Mouse (Mus musculus) midbrain, embryonic 14.5 days (tissue): ENCODE data around the gene Unc93a2. TPM values are rescaled to one million over a fixed set of nuclear protein-coding genes. Genes with fewer than 3 reads are reported as not detected.
A peak's percentile ranks its signal among the peaks of the same experiment; 100 is the strongest.
"Not testable (repeated sequence)": the region's sequence is repeated elsewhere in the genome, so short reads cannot be mapped to it uniquely, and the experiment has no call there.

Source experiments
- ATAC-seq: fragments of 200-750 bp; cut with Nextera tagmentation; 2 replicates; pipeline ENCODE4 v1.8.0; 2017; ENCODE audit warnings: moderate number of reproducible peaks, moderate library complexity; ENCODE audit not compliant: low FRiP score, low TSS enrichment
- DNase-seq: peaks from one replicate; pipeline ENCODE4 v3.0.0-alpha.2; 2015
- H3K27ac ChIP-seq: fragments of 300-500 bp; sonication (generic); replicated peaks from 2 replicates; pipeline ENCODE4 v1.5.1; 2014; ENCODE audit warnings: mild to moderate bottlenecking, low read depth, low read length, moderate library complexity
- H3K27me3 ChIP-seq: fragments of 300-500 bp; sonication (generic); 2 replicates; pipeline ENCODE4 v1.6.1; 2014; ENCODE audit warnings: low read length, control low read depth, mixed read lengths; ENCODE audit not compliant: control insufficient read depth, insufficient read depth
- H3K36me3 ChIP-seq: fragments of 300-500 bp; sonication (generic); 2 replicates; pipeline ENCODE4 v1.6.1; 2014; ENCODE audit warnings: low read length, control low read depth; ENCODE audit not compliant: control insufficient read depth, insufficient read depth
- H3K4me1 ChIP-seq: fragments of 300-500 bp; sonication (generic); 2 replicates; pipeline ENCODE4 v1.6.1; 2014; ENCODE audit warnings: mild to moderate bottlenecking, antibody characterized with exemption, low read length, control low read depth; ENCODE audit not compliant: control insufficient read depth, insufficient read depth
- H3K4me2 ChIP-seq: fragments of 300-500 bp; sonication (generic); 2 replicates; pipeline ENCODE4 v1.6.1; 2014; ENCODE audit warnings: mild to moderate bottlenecking, low read length, moderate library complexity
- H3K4me3 ChIP-seq: fragments of 300-500 bp; sonication (generic); replicated peaks from 2 replicates; pipeline ENCODE4 v1.5.1; 2014; ENCODE audit warnings: low read depth, low read length
- H3K9ac ChIP-seq: fragments of 300-500 bp; sonication (generic); replicated peaks from 2 replicates; pipeline ENCODE4 v1.6.1; 2014; ENCODE audit warnings: mild to moderate bottlenecking, low read length, moderate library complexity
- H3K9me3 ChIP-seq: fragments of 300-500 bp; sonication (generic); 2 replicates; pipeline ENCODE4 v1.6.1; 2016; ENCODE audit warnings: low read length, control low read depth, mixed read lengths; ENCODE audit not compliant: control insufficient read depth
- WGBS: fragments of 180-500 bp; shearing (Covaris S2); extraction: QIAGEN DNeasy Blood & Tissue Kit; methylation state at CpG from one replicate; pipeline ENCODE4 v1.1.7; 2014; 5-methylcytosine and 5-hydroxymethylcytosine counted together
- polyA plus RNA-seq: library from polyadenylated mRNA; unstranded; fragments of >200 nt; fragmentation: Nextera tagmentation; extraction: Ambion mirVana; gene quantifications from 2 replicates; pipeline ENCODE4 v1.2.1, GENCODE M21; 2014

Unc93a2 gene
- polyA plus RNA-seq, 1 experiment from 2014 or later: not detected

- not testable (repeated sequence) for H3K4me1 ChIP-seq, H3K27ac ChIP-seq, H3K4me2 ChIP-seq, H3K4me3 ChIP-seq, ATAC-seq, DNase-seq, H3K9me3 ChIP-seq, H3K27me3 ChIP-seq, H3K36me3 ChIP-seq, H3K9ac ChIP-seq
- 89% methylated on average over 13 of the region's 13 CpGs for WGBS
These were observed 11.8 kb upstream of the Unc93a2 start for GRCm38 (mm10) chr17:7397079-7397478.

- H3K9me3 ChIP-seq, DNase-seq, H3K4me1 ChIP-seq, H3K4me2 ChIP-seq, ATAC-seq, H3K27ac ChIP-seq, H3K36me3 ChIP-seq, H3K4me3 ChIP-seq, H3K27me3 ChIP-seq, H3K9ac ChIP-seq: not testable (repeated sequence)
- WGBS: no CpG with 5 or more reads among the region's 2 CpGs
These were observed 11.0 kb upstream of the Unc93a2 start for GRCm38 (mm10) chr17:7396288-7396687.

- H3K9ac ChIP-seq, H3K4me2 ChIP-seq, H3K27ac ChIP-seq, H3K4me3 ChIP-seq, H3K36me3 ChIP-seq, DNase-seq, H3K27me3 ChIP-seq, H3K9me3 ChIP-seq, H3K4me1 ChIP-seq, ATAC-seq: not testable (repeated sequence)
- WGBS: 87% methylated on average over 6 of the region's 8 CpGs
These were observed 10.4 kb upstream of the Unc93a2 start for GRCm38 (mm10) chr17:7395671-7396070.

DNA sequence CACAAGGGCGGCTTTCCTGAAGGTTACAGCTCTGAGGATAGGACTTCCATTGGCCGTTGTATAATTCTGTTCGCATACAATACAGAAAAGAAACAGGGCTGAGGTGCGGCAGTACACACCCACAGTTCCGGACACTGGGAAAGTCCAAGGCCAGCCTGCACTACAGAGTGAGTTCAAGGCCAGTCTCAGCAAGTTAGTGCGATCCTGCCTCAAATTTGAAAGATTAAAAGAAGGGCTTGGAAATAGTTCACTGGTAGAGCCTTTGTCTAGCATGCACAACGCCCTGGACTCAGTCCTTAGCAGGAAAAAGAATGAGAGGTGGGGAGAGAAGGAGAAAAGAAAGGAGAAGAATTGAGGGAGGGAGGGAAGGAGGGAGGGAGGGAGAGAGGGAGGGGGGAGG lies 9.9 kb upstream of the Unc93a2 start:
- H3K9me3 ChIP-seq, H3K9ac ChIP-seq, H3K4me1 ChIP-seq, H3K36me3 ChIP-seq, H3K27ac ChIP-seq, H3K4me3 ChIP-seq, DNase-seq, H3K27me3 ChIP-seq, H3K4me2 ChIP-seq, ATAC-seq: not testable (repeated sequence)
- WGBS: 88% methylated on average over 7 of the region's 7 CpGs

- DNase-seq, H3K4me3 ChIP-seq, H3K9ac ChIP-seq, H3K27me3 ChIP-seq, ATAC-seq, H3K4me2 ChIP-seq, H3K36me3 ChIP-seq, H3K9me3 ChIP-seq, H3K27ac ChIP-seq, H3K4me1 ChIP-seq: not testable (repeated sequence)
- WGBS: 73% methylated on average over 7 of the region's 7 CpGs
These were observed 4.6 kb upstream of the Unc93a2 start for GRCm38 (mm10) chr17:7389898-7390297.

- not testable (repeated sequence) for H3K9me3 ChIP-seq, H3K9ac ChIP-seq, H3K4me1 ChIP-seq, H3K27me3 ChIP-seq, H3K36me3 ChIP-seq, H3K4me3 ChIP-seq, H3K4me2 ChIP-seq, H3K27ac ChIP-seq, DNase-seq
- ATAC-seq: 0 out of 2 replicates have a peak, but pooled peaks have one; percentile 5
- 86% methylated on average over 6 of the region's 8 CpGs for WGBS
These were observed 3.7 kb upstream of the Unc93a2 start for GRCm38 (mm10) chr17:7388958-7389356.

DNA sequence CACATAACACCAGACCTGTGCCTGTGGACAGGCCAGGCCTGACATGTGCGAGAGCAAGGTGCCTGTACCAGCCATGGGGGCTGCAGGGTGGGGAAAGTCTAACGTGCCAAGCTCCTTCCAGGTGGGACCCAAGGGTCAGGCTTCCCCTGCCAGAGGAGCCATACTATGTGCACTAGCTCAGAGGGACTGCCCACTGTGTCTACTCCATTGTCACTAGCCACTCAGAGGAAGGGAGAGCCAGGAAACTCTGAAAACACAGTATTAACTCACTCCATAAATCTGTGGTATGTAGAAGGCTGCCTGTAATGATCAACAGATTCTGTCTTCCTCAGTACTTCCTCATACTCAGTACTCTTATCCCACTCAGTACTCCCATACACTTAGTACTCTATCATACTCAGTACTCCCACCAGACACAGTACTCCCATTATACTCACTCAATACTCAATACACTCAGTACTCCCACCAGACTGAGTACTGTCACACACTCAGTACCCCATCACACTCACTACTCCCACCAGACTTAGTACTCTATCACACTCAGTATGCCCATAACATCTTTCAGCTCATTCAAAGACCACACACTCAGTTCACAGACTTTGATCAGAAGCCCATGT lies 3.2 kb upstream of the Unc93a2 start:
- H3K9ac ChIP-seq, H3K4me3 ChIP-seq, H3K27ac ChIP-seq, H3K9me3 ChIP-seq, DNase-seq, H3K36me3 ChIP-seq, H3K27me3 ChIP-seq, H3K4me2 ChIP-seq, H3K4me1 ChIP-seq: not testable (repeated sequence)
- ATAC-seq: peak; percentile 49; the same call in 1 of the 2 replicates
- WGBS: no CpG with 5 or more reads among the region's 2 CpGs

DNA sequence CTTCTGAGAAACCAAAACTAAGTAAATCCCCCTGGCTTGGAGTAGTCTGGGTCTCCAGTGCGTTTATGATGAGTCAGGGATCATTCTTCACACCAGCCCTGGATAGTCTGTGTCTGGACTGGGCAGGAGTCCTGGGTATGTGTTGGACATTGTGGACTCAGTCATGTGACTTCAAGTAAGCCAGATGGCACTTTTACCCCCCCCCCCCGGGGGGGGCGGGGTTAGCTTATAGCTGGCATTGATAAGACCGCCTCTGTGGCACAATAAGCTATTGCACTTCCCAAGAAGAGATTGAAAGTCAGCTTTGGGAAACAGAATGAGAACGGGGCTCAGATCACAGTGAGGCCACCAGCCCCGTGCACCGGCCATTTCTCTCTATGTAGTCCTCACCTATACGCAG lies 752 bp upstream of the Unc93a2 start:
- DNase-seq: peak; percentile 34
- H3K4me1 ChIP-seq, H3K36me3 ChIP-seq, H3K27ac ChIP-seq, H3K4me3 ChIP-seq, H3K27me3 ChIP-seq, H3K9ac ChIP-seq, ATAC-seq, H3K9me3 ChIP-seq, H3K4me2 ChIP-seq: not testable (repeated sequence)
- WGBS: 70% methylated on average over 8 of the region's 8 CpGs
